ENCODE assay signal across 8 mouse cellular contexts in genomic region chr16:75767250-75768002, GRCm38 (mm10). TPM values are rescaled to one million over a fixed set of nuclear protein-coding genes. Genes with fewer than 3 reads are reported as not detected.
DNase-seq lines count a peak whose midpoint lies in the region; ATAC-seq and TF ChIP-seq lines count a peak whose summit lies in the region.

No protein-coding gene starts in this region.

- H3K4me3 ChIP-seq in forebrain, embryonic 12.5 days (replicated peaks) = peak overlapping the region; percentile 71
- peak overlapping the region; percentile 90 for H3K4me3 ChIP-seq in intestine, postnatal 0 days (ENCODE audit: low read depth, low read length)

- WGBS in forebrain, embryonic 12.5 days = 20% methylated on average over 21 of the region's 21 CpGs
- 9% methylated on average over 21 of the region's 21 CpGs for WGBS in intestine, postnatal 0 days

- no peak for TF ChIP-seq CTCF in intestine, postnatal 0 days (IDR thresholded peaks at IDR 0.05; ENCODE audit: low read depth)

- no peaks in the 10 kb centered on the region for H3K9me3 ChIP-seq in forebrain, embryonic 12.5 days
- no peaks in the 10 kb centered on the region for H3K9me3 ChIP-seq in intestine, postnatal 0 days (ENCODE audit: control insufficient read depth)

- peak; percentile 13 for DNase-seq in kidney, adult 11 months
- DNase-seq in kidney, adult 18-20 months = no peak
- DNase-seq in ZHBTc4 (ENCODE audit: low read depth, low spot score) = peak; percentile 10
- DNase-seq in thymus, postnatal 14 days = peak; percentile 45
- no peak for DNase-seq in urinary bladder, postnatal 10 days (ENCODE audit: low spot score)

- peak overlapping the region; percentile 52 for H3K4me2 ChIP-seq in forebrain, embryonic 12.5 days
- H3K4me2 ChIP-seq in intestine, postnatal 0 days (replicated peaks; ENCODE audit: low read depth) = peak overlapping the region; percentile 80

- H3K9ac ChIP-seq in forebrain, embryonic 12.5 days = peak overlapping the region; percentile 44
- peak overlapping the region; percentile 11; the same call in 1 of the 2 replicates for H3K9ac ChIP-seq in intestine, postnatal 0 days (ENCODE audit: low read depth, low read length)

- H3K4me1 ChIP-seq in forebrain, embryonic 12.5 days = peaks cover 8% of the 10 kb centered on the region
- no peaks in the 10 kb centered on the region for H3K4me1 ChIP-seq in intestine, postnatal 0 days (replicated peaks; ENCODE audit: control insufficient read depth, insufficient read depth, low read length)

- H3K36me3 ChIP-seq in forebrain, embryonic 12.5 days (replicated peaks) = peaks cover 22% of the 10 kb centered on the region
- peaks cover 9% of the 10 kb centered on the region; the same call in 1 of the 2 replicates for H3K36me3 ChIP-seq in intestine, postnatal 0 days (ENCODE audit: control insufficient read depth, insufficient read depth)

- ATAC-seq in forebrain, embryonic 12.5 days (ENCODE audit: low FRiP score) = peak; percentile 62
- ATAC-seq in intestine, postnatal 0 days = peak; percentile 62
- peak; percentile 19 for ATAC-seq in megakaryocyte, adult 5-6 weeks (ENCODE audit: poor library complexity, severe bottlenecking)

- peak overlapping the region; percentile 75 for H3K27ac ChIP-seq in forebrain, embryonic 12.5 days
- peak overlapping the region; percentile 9; the same call in 1 of the 2 replicates for H3K27ac ChIP-seq in intestine, postnatal 0 days (ENCODE audit: low read depth, low read length)

- H3K27me3 ChIP-seq in forebrain, embryonic 12.5 days = no peaks in the 10 kb centered on the region
- no peaks in the 10 kb centered on the region for H3K27me3 ChIP-seq in intestine, postnatal 0 days (replicated peaks; ENCODE audit: control insufficient read depth, insufficient read depth, low read length)

RNA-seq across cellular contexts. Expression of gene Hspa13, which starts 0.5 kb away (rescaled TPM):
- 38.5 and 39.3 TPM in 2 replicates for polyA plus RNA-seq in forebrain, embryonic 12.5 days (2016; fragmentation: Nextera tagmentation; extraction: Ambion mirVana)
- polyA plus RNA-seq in intestine, postnatal 0 days (2015; fragmentation: Nextera tagmentation; extraction: Ambion mirVana) = 11.7 and 12.7 TPM in 2 replicates
- 17.8 and 23.9 TPM in 2 replicates for total RNA-seq in megakaryocyte, adult 5-6 weeks (2015)
- total RNA-seq in megakaryocyte, adult 5-6 weeks (2017) = 24.6 and 26.3 TPM in 2 replicates

Comparison
In these comparisons a context has a peak if more than half of its experiments do, and no peak if none do; other contexts are left out.
1. DNase-seq: peak in kidney, adult 11 months (single experiment), ZHBTc4 (single experiment) and thymus, postnatal 14 days (single experiment); none in kidney, adult 18-20 months (single experiment) and urinary bladder, postnatal 10 days (single experiment).
2. Peak in every context shown above with its lines, with median percentiles within 50 percentile points of each other: ATAC-seq.